Mouse (Mus musculus) liver, embryonic 11.5 days (tissue): ENCODE data around the gene Atp2a1. TPM values are rescaled to one million over a fixed set of nuclear protein-coding genes. Genes with fewer than 3 reads are reported as not detected.

Experiments
- ATAC-seq: fragments of 200-750 bp; cut with Nextera tagmentation; replicated peaks from 2 replicates; pipeline ENCODE4 v1.8.0; 2017; ENCODE audit warnings: moderate number of reproducible peaks, mild to moderate bottlenecking, moderate TSS enrichment, moderate library complexity; ENCODE audit not compliant: low FRiP score
- DNase-seq: peaks from one replicate; pipeline ENCODE4 v3.0.0-alpha.2; 2017; ENCODE audit warnings: low spot score
- H3K27ac ChIP-seq: fragments of 300-500 bp; sonication (generic); 2 replicates; pipeline ENCODE4 v1.5.1; 2014; ENCODE audit warnings: mild to moderate bottlenecking, low read depth, low read length, control low read depth
- H3K27me3 ChIP-seq: fragments of 300-500 bp; sonication (generic); replicated peaks from 2 replicates; pipeline ENCODE4 v1.6.1; 2014; ENCODE audit warnings: low read length, mixed read lengths; ENCODE audit not compliant: control insufficient read depth, insufficient read depth
- H3K36me3 ChIP-seq: fragments of 300-500 bp; sonication (generic); 2 replicates; pipeline ENCODE4 v1.6.1; 2014; ENCODE audit warnings: mild to moderate bottlenecking, low read length, moderate library complexity, mixed read lengths; ENCODE audit not compliant: control insufficient read depth, insufficient read depth
- H3K4me1 ChIP-seq: fragments of 300-500 bp; sonication (generic); replicated peaks from 2 replicates; pipeline ENCODE4 v1.6.1; 2014; ENCODE audit warnings: low read length, mixed read lengths; ENCODE audit not compliant: control insufficient read depth, insufficient read depth
- H3K4me2 ChIP-seq: fragments of 300-500 bp; sonication (generic); 2 replicates; pipeline ENCODE4 v1.6.1; 2014; ENCODE audit warnings: mild to moderate bottlenecking, control low read depth, moderate library complexity
- H3K4me3 ChIP-seq: fragments of 300-500 bp; sonication (generic); 2 replicates; pipeline ENCODE4 v1.5.1; 2014; ENCODE audit warnings: low read depth, low read length, control low read depth
- H3K9ac ChIP-seq: fragments of 300-500 bp; sonication (generic); 2 replicates; pipeline ENCODE4 v1.6.1; 2014; ENCODE audit warnings: low read depth, low read length, control low read depth
- H3K9me3 ChIP-seq: fragments of 300-500 bp; sonication (generic); 2 replicates; pipeline ENCODE4 v1.6.1; 2016; ENCODE audit warnings: low read length, inconsistent platforms, mixed read lengths; ENCODE audit not compliant: control insufficient read depth
- WGBS: fragments of 180-500 bp; shearing (Covaris S2); extraction: QIAGEN DNeasy Blood & Tissue Kit; methylation state at CpG from one replicate; pipeline ENCODE4 v1.1.7; 2014; 5-methylcytosine and 5-hydroxymethylcytosine counted together
- polyA plus RNA-seq: library from polyadenylated mRNA; unstranded; fragments of >200 nt; fragmentation: Nextera tagmentation; extraction: Ambion mirVana; gene quantifications from 2 replicates; pipeline ENCODE4 v1.2.1, GENCODE M21; 2014

Gene Atp2a1
- 1.3 TPM in 2 replicates for polyA plus RNA-seq

DNA sequence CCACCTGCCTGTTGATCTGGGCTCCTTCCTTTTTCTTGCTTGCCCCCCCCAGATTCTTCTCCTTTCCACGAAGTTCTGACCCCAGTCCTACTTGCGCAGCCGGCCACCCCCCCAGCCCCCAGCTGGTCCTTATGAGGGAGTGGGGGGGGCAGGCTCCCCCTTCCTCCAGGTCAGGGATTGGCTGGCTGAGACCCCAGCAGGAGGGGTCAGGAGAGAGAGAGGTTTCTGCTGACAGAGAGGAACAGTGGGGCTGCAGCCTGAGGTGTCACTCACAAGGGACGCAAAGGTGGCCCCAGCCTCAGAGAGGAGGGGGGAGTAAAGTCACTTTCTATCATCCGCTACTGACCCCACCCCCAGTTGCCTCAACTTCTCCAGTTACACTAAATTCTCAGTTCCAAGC, at the start of gene Atp2a1:
Atp2a1 (minus strand) TSS at position 105 of the 400 bp plus-strand sequence.
- no peaks in the 10 kb centered on the region for H3K9me3 ChIP-seq
- H3K4me2 ChIP-seq, result no peak within 1 kb of the TSS
- H3K4me1 ChIP-seq, result peaks cover 13% of the 10 kb centered on the region
- no peaks in the 10 kb centered on the region for H3K27me3 ChIP-seq
- no peak within 1 kb of the TSS for H3K9ac ChIP-seq
- ATAC-seq (no peak), DNase-seq (no peak)
- H3K4me3 ChIP-seq, result no peak within 1 kb of the TSS
- 50% methylated on average over 5 of the region's 5 CpGs for WGBS
- H3K27ac ChIP-seq, result no peak within 1 kb of the TSS; the same call in 1 of the 2 replicates
- peaks cover 11% of the 10 kb centered on the region for H3K36me3 ChIP-seq

DNA sequence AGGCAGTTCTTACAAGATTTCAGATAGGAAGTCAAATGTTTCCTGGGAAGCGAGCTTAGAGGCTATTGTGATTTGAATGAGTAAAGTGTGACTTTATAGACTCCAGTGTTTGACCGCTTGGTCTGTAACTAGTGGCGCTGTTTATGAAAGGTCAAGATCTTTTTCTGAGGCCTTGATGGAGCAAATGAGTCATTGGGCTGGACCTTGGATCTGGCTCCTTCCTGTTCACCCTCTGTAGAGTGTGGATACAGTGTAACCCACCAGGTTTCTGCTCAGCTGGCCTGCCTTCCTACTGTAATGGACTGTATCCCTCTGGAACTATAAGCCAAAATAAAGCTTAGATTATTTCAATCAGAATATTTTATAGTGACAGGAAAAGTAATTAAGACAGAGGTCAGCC, 48.4 kb upstream of the Atp2a1 start:
- Histone ChIP-seq H3K4me2 (no peak overlapping the region), H3K4me3 (no peak overlapping the region), H3K27me3 (no peaks in the 10 kb centered on the region; the same call in 1 of the 2 replicates), H3K4me1 (no peaks in the 10 kb centered on the region), H3K36me3 (no peaks in the 10 kb centered on the region), H3K9me3 (no peaks in the 10 kb centered on the region), H3K27ac (no peak overlapping the region), H3K9ac (no peak overlapping the region)
- 78% methylated on average over 3 of the region's 3 CpGs for WGBS
- peak; percentile 15 for DNase-seq
- ATAC-seq, result no peak

- ATAC-seq, result no peak
- Histone ChIP-seq H3K4me1 (peaks cover 3% of the 10 kb centered on the region), H3K4me3 (no peak overlapping the region), H3K9me3 (no peaks in the 10 kb centered on the region), H3K36me3 (no peaks in the 10 kb centered on the region), H3K27me3 (no peaks in the 10 kb centered on the region), H3K4me2 (no peak overlapping the region), H3K9ac (no peak overlapping the region), H3K27ac (no peak overlapping the region)
- WGBS, result 77% methylated on average over 8 of the region's 8 CpGs
- no peak for DNase-seq
Observed at GRCm38 (mm10) chr7:126507126-126507778, 44.3 kb upstream of the Atp2a1 start.

GRCm38 (mm10) chr7:126504913-126505312, 42.0 kb upstream of the Atp2a1 start:
- Histone ChIP-seq H3K4me2 (no peak overlapping the region), H3K4me1 (peaks cover 13% of the 10 kb centered on the region), H3K36me3 (peaks cover 14% of the 10 kb centered on the region), H3K4me3 (no peak overlapping the region), H3K27ac (no peak overlapping the region), H3K9ac (no peak overlapping the region), H3K9me3 (no peaks in the 10 kb centered on the region), H3K27me3 (no peaks in the 10 kb centered on the region)
- DNase-seq (no peak), ATAC-seq (no peak)
- WGBS, result 83% methylated on average over 2 of the region's 2 CpGs

GRCm38 (mm10) chr7:126503273-126503878, 40.5 kb upstream of the Atp2a1 start, which contains the start of gene Atxn2l:
Atxn2l (minus strand) TSS chr7:126503437.
- DNase-seq (peak; percentile 98), ATAC-seq (peak; percentile 85)
- peak within 1 kb of the TSS; percentile 100 for H3K27ac ChIP-seq
- peaks cover 13% of the 10 kb centered on the region for H3K4me1 ChIP-seq
- no peaks in the 10 kb centered on the region for H3K9me3 ChIP-seq
- peak within 1 kb of the TSS; percentile 85 for H3K4me2 ChIP-seq
- no peaks in the 10 kb centered on the region for H3K27me3 ChIP-seq
- H3K36me3 ChIP-seq, result peaks cover 27% of the 10 kb centered on the region
- H3K4me3 ChIP-seq, result peak within 1 kb of the TSS; percentile 98
- peak within 1 kb of the TSS; percentile 99 for H3K9ac ChIP-seq
- under 1% methylated on average over 71 of the region's 72 CpGs for WGBS

- ATAC-seq (no peak), DNase-seq (no peak)
- 0% methylated on average over 39 of the region's 40 CpGs for WGBS
Observed at GRCm38 (mm10) chr7:126502751-126503150, 39.8 kb upstream of the Atp2a1 start.

DNA sequence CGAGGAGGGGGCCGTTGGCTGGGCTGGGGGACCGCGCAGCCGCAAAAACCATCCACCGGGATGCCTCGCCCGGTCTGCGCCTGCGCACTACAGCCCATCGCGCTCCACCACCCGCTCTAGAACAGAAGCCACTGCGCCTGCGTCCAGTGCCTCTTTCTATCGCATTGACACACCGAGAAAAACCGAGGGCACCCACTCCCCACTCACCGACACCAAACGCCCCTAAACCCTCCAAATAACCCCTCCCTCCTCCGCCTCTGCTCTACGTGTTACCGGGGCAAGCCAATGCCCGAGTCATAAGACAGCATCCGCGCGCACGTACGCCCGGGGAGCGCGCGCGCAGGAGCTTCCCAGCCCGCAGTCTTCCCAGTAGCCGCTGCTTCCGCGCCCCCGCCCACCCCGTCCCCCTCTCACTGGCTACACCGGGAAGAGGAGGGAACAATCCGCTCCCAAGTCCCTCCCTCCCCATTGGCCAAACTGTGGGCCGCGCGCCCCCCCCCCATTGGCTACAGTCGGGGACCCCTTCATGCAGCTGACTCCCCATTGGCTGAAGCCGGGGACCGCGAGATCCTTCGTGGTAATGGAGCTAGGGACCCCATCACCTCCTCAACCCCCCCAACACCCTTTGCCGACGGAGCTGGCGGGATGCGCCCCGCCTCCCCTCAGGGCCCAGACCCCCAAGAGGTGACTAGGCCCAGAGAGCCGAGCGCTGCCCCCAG, 39.3 kb upstream of the Atp2a1 start:
- H3K9ac ChIP-seq, result peak overlapping the region; percentile 99
- peaks cover 13% of the 10 kb centered on the region for H3K4me1 ChIP-seq
- H3K27ac ChIP-seq, result peak overlapping the region; percentile 100
- no peaks in the 10 kb centered on the region for H3K27me3 ChIP-seq
- H3K9me3 ChIP-seq, result no peaks in the 10 kb centered on the region
- peak; percentile 86 for ATAC-seq
- peak overlapping the region; percentile 98 for H3K4me3 ChIP-seq
- peak overlapping the region; percentile 85 for H3K4me2 ChIP-seq
- under 1% methylated on average over 55 of the region's 57 CpGs for WGBS
- H3K36me3 ChIP-seq, result peaks cover 38% of the 10 kb centered on the region
- peak; percentile 96 for DNase-seq

More at GRCm38 (mm10) chr7:126502751-126503150, 39.8 kb upstream of the Atp2a1 start:
- Histone ChIP-seq H3K4me2 (peak overlapping the region; percentile 85), H3K27ac (peak overlapping the region; percentile 100), H3K36me3 (peaks cover 32% of the 10 kb centered on the region), H3K9me3 (no peaks in the 10 kb centered on the region), H3K4me3 (peak overlapping the region; percentile 98), H3K27me3 (no peaks in the 10 kb centered on the region), H3K9ac (peak overlapping the region; percentile 99), H3K4me1 (peaks cover 13% of the 10 kb centered on the region)

GRCm38 (mm10) chr7:126501684-126502022, 38.7 kb upstream of the Atp2a1 start:
- Histone ChIP-seq H3K36me3 (peaks cover 43% of the 10 kb centered on the region), H3K27me3 (no peaks in the 10 kb centered on the region), H3K27ac (peak overlapping the region; percentile 100), H3K9me3 (no peaks in the 10 kb centered on the region), H3K4me3 (peak overlapping the region; percentile 98), H3K9ac (peak overlapping the region; percentile 99), H3K4me1 (peaks cover 13% of the 10 kb centered on the region), H3K4me2 (peak overlapping the region; percentile 85)
- 5% methylated on average over 9 of the region's 9 CpGs for WGBS
- DNase-seq (no peak), ATAC-seq (no peak)
